Mouse (Mus musculus) lung, embryonic 16.5 days (tissue): ENCODE results near the gene Cd63. TPM values are rescaled to one million over a fixed set of nuclear protein-coding genes. Genes with fewer than 3 reads are reported as not detected.

Experiments used
- ATAC-seq: fragments of 200-750 bp; cut with Nextera tagmentation; 2 replicates; pipeline ENCODE4 v1.8.0; 2017; ENCODE audit warnings: low read depth, mild to moderate bottlenecking, moderate library complexity
- H3K27ac ChIP-seq: fragments of 300-500 bp; sonication (generic); 2 replicates; pipeline ENCODE4 v1.5.1; 2014; ENCODE audit warnings: mild to moderate bottlenecking, control low read depth, low read length
- H3K27me3 ChIP-seq: fragments of 300-500 bp; sonication (generic); 2 replicates; pipeline ENCODE4 v1.6.1; 2014; ENCODE audit warnings: low read depth, low read length, mixed read lengths; ENCODE audit not compliant: control insufficient read depth, insufficient read depth
- H3K36me3 ChIP-seq: fragments of 300-500 bp; sonication (generic); 2 replicates; pipeline ENCODE4 v1.6.1; 2014; ENCODE audit warnings: low read length; ENCODE audit not compliant: control insufficient read depth, insufficient read depth
- H3K4me1 ChIP-seq: fragments of 300-500 bp; sonication (generic); replicated peaks from 2 replicates; pipeline ENCODE4 v1.6.1; 2014; ENCODE audit warnings: low read length, mixed read lengths; ENCODE audit not compliant: control insufficient read depth, insufficient read depth
- H3K4me2 ChIP-seq: fragments of 300-500 bp; sonication (generic); 2 replicates; pipeline ENCODE4 v1.6.1; 2014; ENCODE audit warnings: low read depth, low read length, control low read depth
- H3K4me3 ChIP-seq: fragments of 300-500 bp; sonication (generic); 2 replicates; pipeline ENCODE4 v1.5.1; 2014; ENCODE audit warnings: mild to moderate bottlenecking, low read length, control low read depth
- H3K9ac ChIP-seq: fragments of 300-500 bp; sonication (generic); 2 replicates; pipeline ENCODE4 v1.6.1; 2014; ENCODE audit warnings: low read length, control low read depth
- H3K9me3 ChIP-seq: fragments of 300-500 bp; sonication (generic); 2 replicates; pipeline ENCODE4 v1.6.1; 2016; ENCODE audit warnings: low read length; ENCODE audit not compliant: control insufficient read depth
- whole genome bisulfite sequencing: fragments of 180-500 bp; shearing (Covaris S2); extraction: QIAGEN DNeasy Blood & Tissue Kit; methylation state at CpG from one replicate; pipeline ENCODE4 v1.1.7; 2014; 5-methylcytosine and 5-hydroxymethylcytosine counted together
- polyA plus RNA-seq: library from polyadenylated mRNA; unstranded; fragments of >200 nt; fragmentation: Nextera tagmentation; extraction: Ambion mirVana; gene quantifications from 2 replicates; pipeline ENCODE4 v1.2.1, GENCODE M21; 2015

Cd63 gene
- polyA plus RNA-seq, 1 experiment from 2014 or later: 568 TPM

DNA sequence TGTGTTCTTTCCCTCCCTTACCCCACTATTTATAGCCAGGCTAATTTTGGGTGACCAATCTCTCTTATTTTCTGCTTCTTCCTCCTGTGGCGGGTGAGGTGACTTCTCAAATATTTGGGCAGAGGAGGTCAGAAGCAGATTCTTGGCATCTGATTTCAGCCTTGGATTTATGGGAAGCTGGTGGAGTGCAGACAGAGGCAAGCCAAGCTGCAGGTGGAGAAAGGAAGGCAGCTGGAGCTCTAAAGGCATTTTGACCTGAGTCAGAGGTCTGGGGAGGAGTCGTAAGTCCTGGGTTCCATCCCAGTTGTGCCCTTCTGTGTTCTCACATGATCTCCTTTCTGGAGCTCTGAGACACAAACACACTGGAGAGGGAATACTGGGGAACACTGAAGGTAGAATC is 30.7 kb downstream of the Cd63 start:
- Histone ChIP-seq H3K4me1 (peaks cover 13% of the 10 kb centered on the region), H3K4me3 (no peak overlapping the region), H3K27me3 (peaks cover 39% of the 10 kb centered on the region), H3K27ac (no peak overlapping the region), H3K4me2 (no peak overlapping the region), H3K36me3 (no peaks in the 10 kb centered on the region), H3K9me3 (no peaks in the 10 kb centered on the region), H3K9ac (no peak overlapping the region)
- no peak for ATAC-seq
- 58% methylated on average over 2 of the region's 2 CpGs for WGBS

DNA sequence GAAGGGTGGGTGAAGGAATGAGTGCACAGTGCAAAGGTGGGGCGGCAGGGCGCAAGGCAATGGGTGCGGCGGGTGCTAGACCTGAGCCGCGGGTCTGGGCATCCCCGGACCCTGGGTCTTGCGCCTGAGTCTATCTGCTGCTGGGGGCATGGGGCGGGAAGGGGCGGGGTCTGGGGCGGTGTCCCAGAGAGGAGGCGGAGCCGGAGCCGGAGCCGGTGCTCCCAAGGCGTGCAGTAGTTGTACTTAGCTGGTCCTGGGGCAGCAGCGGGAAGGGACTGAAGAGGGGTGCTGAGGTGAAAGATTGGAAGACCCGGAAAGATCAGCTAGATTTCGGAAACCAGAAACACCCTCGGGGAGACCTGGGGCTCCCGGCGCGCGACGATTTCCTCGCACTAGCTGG is 32.8 kb downstream of the Cd63 start, which contains the start of gene Itga7:
Itga7 (plus strand) TSS at position 245 of the 400 bp plus-strand sequence.
- H3K9ac ChIP-seq: peak within 1 kb of the TSS; percentile 43; the same call in 1 of the 2 replicates
- H3K27me3 ChIP-seq: peaks cover 39% of the 10 kb centered on the region
- 0% methylated on average over 26 of the region's 26 CpGs for WGBS
- no peaks in the 10 kb centered on the region for H3K9me3 ChIP-seq
- H3K36me3 ChIP-seq: no peaks in the 10 kb centered on the region
- peaks cover 13% of the 10 kb centered on the region for H3K4me1 ChIP-seq
- peak within 1 kb of the TSS; percentile 49 for H3K4me3 ChIP-seq
- peak; percentile 72 for ATAC-seq
- peak within 1 kb of the TSS; percentile 68 for H3K4me2 ChIP-seq
- H3K27ac ChIP-seq: no peak within 1 kb of the TSS

DNA sequence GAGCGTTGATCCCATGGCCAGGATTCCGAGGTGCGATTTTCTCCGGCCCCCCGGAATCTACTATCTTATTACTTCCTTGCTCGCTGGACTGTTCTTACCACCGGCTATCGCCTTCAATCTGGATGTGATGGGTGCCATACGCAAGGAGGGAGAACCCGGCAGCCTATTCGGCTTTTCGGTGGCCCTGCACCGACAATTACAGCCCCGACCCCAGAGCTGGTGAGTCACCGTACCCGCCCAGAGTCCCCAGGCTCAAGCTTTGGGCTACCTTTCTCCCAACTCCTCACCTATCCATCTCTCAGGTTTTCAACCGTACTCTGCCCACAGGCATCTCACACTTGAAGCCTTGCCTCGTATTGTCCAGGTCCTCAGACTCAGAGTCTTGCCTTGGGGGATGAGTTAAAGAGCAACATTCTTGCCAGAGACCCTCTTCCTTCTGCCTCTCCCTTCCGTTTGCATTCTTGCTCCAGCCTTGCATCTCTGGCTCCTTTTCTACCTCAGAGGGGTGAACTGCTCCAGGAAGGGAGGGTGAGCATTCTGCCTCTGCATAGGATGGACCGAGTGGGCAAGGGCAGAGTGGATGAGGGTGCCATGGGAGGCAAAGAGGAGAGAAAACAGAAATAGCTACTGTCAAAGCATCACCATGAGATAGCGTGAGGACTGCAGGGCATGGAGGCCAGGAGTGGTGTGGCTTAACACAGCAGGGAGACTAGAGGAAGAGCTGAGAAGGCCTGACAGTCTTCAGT is 33.4 kb downstream of the Cd63 start:
- WGBS: 4% methylated on average over 21 of the region's 21 CpGs
- peaks cover 13% of the 10 kb centered on the region for H3K4me1 ChIP-seq
- peak overlapping the region; percentile 49 for H3K4me3 ChIP-seq
- H3K9me3 ChIP-seq: no peaks in the 10 kb centered on the region
- H3K36me3 ChIP-seq: no peaks in the 10 kb centered on the region
- H3K4me2 ChIP-seq: peak overlapping the region; percentile 68
- peaks cover 39% of the 10 kb centered on the region for H3K27me3 ChIP-seq
- peak overlapping the region; percentile 43; the same call in 1 of the 2 replicates for H3K9ac ChIP-seq
- ATAC-seq: no peak
- no peak overlapping the region for H3K27ac ChIP-seq

DNA sequence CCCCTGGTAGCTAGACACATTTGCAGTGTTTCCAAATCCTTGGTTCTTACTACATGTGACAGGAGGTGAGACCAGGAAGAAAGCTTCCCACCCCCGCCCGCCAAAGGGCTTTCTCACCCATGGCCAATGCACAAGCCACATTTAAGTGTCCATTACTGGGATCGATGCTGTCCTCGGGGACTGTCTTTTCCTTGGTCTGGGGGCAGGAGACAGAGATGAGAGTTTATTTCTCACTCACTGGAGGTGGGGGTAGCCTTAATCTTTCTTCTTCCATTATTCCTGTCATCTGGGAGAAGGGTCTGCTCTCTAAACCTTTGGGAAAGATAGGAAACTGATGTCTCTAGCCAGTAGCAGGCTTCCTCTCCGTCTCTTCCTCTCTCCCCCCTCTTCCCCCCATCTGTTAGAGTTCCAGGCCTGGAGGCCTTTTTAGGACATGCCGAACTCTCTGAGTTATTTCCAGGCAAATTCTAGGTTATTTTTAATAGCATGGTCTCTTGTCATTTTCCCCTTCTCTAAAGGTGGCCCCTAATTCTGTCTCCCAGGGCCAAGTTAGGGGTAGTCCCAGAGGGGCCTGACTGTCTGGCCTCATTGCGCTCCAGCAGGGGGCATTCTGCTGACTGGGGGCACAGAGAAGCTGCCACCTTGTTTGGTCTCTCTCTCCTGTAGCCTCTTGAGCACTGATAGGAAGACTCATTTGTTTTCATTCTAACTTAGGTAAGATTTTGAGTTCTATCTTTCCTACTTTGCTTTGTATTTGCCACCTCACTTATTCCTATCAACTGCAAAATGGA is 34.4 kb downstream of the Cd63 start:
- WGBS: 55% methylated on average over 7 of the region's 7 CpGs

DNA sequence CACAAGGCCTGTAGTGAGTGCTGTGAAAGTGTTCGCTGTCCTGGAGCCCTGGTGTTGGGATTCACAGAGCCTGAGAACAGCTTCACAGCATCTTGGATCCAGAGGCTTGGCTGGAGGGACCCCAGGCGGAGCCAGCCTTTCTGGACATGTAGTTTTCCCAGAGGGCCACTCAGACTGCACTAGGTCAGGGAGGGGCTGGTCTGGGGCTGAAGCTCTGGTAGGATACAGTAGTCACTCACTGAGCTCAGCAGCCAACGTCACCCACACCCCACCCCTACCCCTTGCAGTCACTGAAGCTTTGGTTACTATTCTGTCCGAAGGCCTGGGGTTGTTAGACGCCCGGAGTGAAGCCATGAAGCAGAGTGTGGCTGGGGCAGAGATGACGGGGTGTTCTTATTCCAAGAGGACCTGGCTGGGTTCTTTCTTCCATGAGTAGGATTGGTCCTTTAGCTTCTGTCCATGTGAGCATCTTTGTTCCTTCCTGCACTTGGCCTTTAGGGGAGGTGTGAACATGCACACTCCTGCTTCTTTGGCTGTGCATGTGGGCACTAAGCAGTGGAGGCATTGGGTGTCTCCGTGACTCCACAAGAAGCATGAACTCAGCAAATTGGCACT is 35.1 kb downstream of the Cd63 start:
- Histone ChIP-seq H3K4me3 (no peak overlapping the region), H3K27me3 (peaks cover 39% of the 10 kb centered on the region), H3K9me3 (no peaks in the 10 kb centered on the region), H3K27ac (no peak overlapping the region), H3K4me1 (peaks cover 8% of the 10 kb centered on the region), H3K36me3 (no peaks in the 10 kb centered on the region), H3K4me2 (no peak overlapping the region), H3K9ac (no peak overlapping the region)
- ATAC-seq: no peak
- WGBS: 72% methylated on average over 8 of the region's 8 CpGs

More for the DNA sequence above, 34.4 kb downstream of the Cd63 start:
- H3K4me1 ChIP-seq: peaks cover 8% of the 10 kb centered on the region
- no peaks in the 10 kb centered on the region for H3K9me3 ChIP-seq
- no peak overlapping the region for H3K4me3 ChIP-seq
- no peak overlapping the region for H3K27ac ChIP-seq
- H3K9ac ChIP-seq: no peak overlapping the region
- peaks cover 39% of the 10 kb centered on the region for H3K27me3 ChIP-seq
- ATAC-seq: no peak
- no peaks in the 10 kb centered on the region for H3K36me3 ChIP-seq
- H3K4me2 ChIP-seq: no peak overlapping the region

DNA sequence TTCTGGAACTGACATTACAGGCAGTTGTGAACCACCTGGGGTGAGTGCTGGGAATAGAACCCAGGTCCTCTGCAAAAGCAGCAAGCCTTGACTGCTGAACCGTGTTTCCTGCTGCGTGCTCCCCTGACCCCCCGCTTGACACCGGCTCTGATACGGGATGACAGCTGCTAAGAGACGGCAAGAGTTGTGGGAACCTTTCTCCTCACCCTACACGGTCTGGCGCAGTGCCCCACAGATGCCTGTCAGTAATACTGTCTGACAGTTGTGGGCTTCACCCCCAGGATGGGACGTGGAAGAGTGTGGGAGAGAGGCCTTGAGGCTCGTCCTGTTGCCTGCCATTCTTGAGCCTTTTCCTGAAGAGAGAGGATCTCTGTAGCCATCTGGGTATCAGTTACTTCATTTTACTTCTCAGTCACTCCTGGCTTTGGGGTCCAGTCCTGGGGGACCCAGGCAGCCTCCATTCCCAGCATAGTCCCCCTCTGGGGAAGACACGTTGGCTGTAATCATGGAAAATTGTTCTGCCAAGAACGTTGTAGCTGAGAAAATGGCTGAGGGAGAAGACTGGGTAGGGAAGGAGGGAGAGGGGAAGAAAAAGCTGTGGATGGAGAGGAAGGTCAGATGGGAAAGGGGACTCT is 37.1 kb downstream of the Cd63 start:
- Histone ChIP-seq H3K9ac (no peak overlapping the region), H3K4me3 (no peak overlapping the region), H3K27ac (no peak overlapping the region), H3K4me1 (peaks cover 8% of the 10 kb centered on the region), H3K27me3 (peaks cover 31% of the 10 kb centered on the region), H3K4me2 (no peak overlapping the region), H3K9me3 (no peaks in the 10 kb centered on the region), H3K36me3 (no peaks in the 10 kb centered on the region)
- ATAC-seq: no peak
- 55% methylated on average over 12 of the region's 12 CpGs for WGBS

DNA sequence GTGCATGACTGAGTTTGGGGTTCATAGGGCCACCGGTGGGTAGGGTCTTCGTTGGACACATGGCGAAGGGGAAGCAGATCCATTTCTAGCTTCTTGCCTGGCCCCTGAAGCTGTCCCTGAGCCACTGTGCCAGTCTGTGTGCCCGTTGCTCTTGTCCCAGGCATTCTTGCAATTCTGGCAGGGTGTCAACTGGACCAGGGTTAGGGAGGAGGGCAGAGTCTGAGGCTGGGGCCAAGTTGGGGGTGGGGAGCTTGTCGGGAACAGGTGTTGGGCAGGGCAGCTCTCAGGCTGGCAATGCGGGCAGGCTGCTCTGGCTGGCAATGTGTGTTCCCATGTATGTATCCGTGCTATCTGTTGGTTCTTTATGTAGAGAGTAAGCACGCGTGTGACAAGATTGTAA is 37.7 kb downstream of the Cd63 start:
- Histone ChIP-seq H3K27me3 (peaks cover 27% of the 10 kb centered on the region), H3K4me3 (no peak overlapping the region), H3K9me3 (no peaks in the 10 kb centered on the region), H3K4me1 (peaks cover 8% of the 10 kb centered on the region), H3K9ac (no peak overlapping the region), H3K36me3 (no peaks in the 10 kb centered on the region), H3K4me2 (no peak overlapping the region), H3K27ac (no peak overlapping the region)
- peak; percentile 34; the same call in 1 of the 2 replicates for ATAC-seq
- WGBS: 68% methylated on average over 9 of the region's 9 CpGs

DNA sequence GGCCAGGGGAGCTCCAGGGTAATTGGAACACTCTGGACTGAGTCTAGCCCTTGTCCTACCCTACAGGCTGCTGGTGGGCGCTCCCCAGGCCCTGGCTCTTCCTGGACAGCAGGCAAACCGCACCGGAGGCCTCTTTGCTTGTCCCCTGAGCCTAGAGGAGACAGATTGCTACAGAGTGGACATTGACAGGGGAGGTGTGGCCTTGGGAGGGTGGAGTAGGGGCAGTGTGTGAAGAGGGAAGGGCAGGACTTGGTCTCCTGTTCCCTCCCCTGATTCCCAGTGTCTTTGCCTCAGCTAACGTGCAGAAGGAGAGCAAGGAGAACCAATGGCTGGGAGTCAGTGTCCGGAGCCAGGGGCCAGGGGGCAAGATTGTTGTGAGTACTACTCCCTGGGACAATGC is 38.2 kb downstream of the Cd63 start:
- H3K9ac ChIP-seq: no peak overlapping the region
- ATAC-seq: no peak
- no peak overlapping the region for H3K4me2 ChIP-seq
- H3K27ac ChIP-seq: no peak overlapping the region
- no peak overlapping the region for H3K4me3 ChIP-seq
- H3K4me1 ChIP-seq: peaks cover 4% of the 10 kb centered on the region
- WGBS: 44% methylated on average over 5 of the region's 5 CpGs
- peaks cover 22% of the 10 kb centered on the region for H3K27me3 ChIP-seq
- no peaks in the 10 kb centered on the region for H3K36me3 ChIP-seq
- no peaks in the 10 kb centered on the region for H3K9me3 ChIP-seq
